Mouse (Mus musculus) testis, adult 2 months (tissue): ENCODE measurements around the gene Lcn8.

Experiments used
- CTCF ChIP-seq: fragments of 200-500 bp; IDR thresholded peaks from 2 replicates; pipeline ENCODE4 v1.5.1; 2012; ENCODE audit warnings: low read depth, mild to moderate bottlenecking, inconsistent platforms, low read length, moderate library complexity; ENCODE audit not compliant: control insufficient read depth, insufficient read depth, insufficient replicate concordance
- POLR2A ChIP-seq: fragments of 200-500 bp; IDR thresholded peaks from 2 replicates; pipeline ENCODE4 v1.6.1; 2012; ENCODE audit warnings: low read depth, mild to moderate bottlenecking, inconsistent platforms, low read length, moderate library complexity; ENCODE audit not compliant: control insufficient read depth

- no peak for TF ChIP-seq CTCF
- TF ChIP-seq POLR2A: no peak
These were observed 36.5 kb upstream of the Lcn8 start for GRCm38 (mm10) chr2:25616398-25616797.
